ENCODE assay signal across 20 mouse cellular contexts in genomic region chr7:117259151-117259550, GRCm38 (mm10).
DNase-seq lines count a peak whose midpoint lies in the region; ATAC-seq and TF ChIP-seq lines count a peak whose summit lies in the region.
"Had no signal": no experiment of that assay in that cellular context is flagged by ENCODE, and none has a peak within 500 bp of the region (broad histone marks: within the 10 kb centered on the region; RNA-seq: fewer than 3 reads in every experiment).

No protein-coding gene starts in this region.

- no peak for TF ChIP-seq POLR2A in limb, embryonic 14.5 days (IDR thresholded peaks at IDR 0.05; ENCODE audit: borderline replicate concordance, extremely low read depth, insufficient read depth, insufficient read length)

- H3K4me1 ChIP-seq in midbrain, embryonic 14.5 days (ENCODE audit: control insufficient read depth, insufficient read depth, low read length): 0 out of 2 replicates have a peak, but pooled peaks cover 5% of the 10 kb centered on the region
- peaks cover 9% of the 10 kb centered on the region; the same call in 1 of the 2 replicates for H3K4me1 ChIP-seq in midbrain, embryonic 13.5 days (replicated peaks)
- H3K4me1 ChIP-seq in embryonic facial prominence, embryonic 10.5 days: peaks cover 34% of the 10 kb centered on the region
- peaks cover 35% of the 10 kb centered on the region for H3K4me1 ChIP-seq in embryonic facial prominence, embryonic 13.5 days
- peaks cover 35% of the 10 kb centered on the region for H3K4me1 ChIP-seq in limb, embryonic 14.5 days (ENCODE audit: control insufficient read depth, insufficient read depth, low read length)
- no peaks in the 10 kb centered on the region for H3K4me1 ChIP-seq in intestine, embryonic 15.5 days (replicated peaks)
- H3K4me1 ChIP-seq: megakaryocyte, embryonic 14.5 days had no signal

- no peaks in the 10 kb centered on the region for H3K9me3 ChIP-seq in midbrain, embryonic 14.5 days (ENCODE audit: control insufficient read depth, low read length)
- no peaks in the 10 kb centered on the region for H3K9me3 ChIP-seq in midbrain, embryonic 13.5 days
- H3K9me3 ChIP-seq in embryonic facial prominence, embryonic 10.5 days: no peaks in the 10 kb centered on the region
- H3K9me3 ChIP-seq in embryonic facial prominence, embryonic 13.5 days: no peaks in the 10 kb centered on the region
- no peaks in the 10 kb centered on the region for H3K9me3 ChIP-seq in limb, embryonic 14.5 days (ENCODE audit: control insufficient read depth, low read length)
- H3K9me3 ChIP-seq in intestine, embryonic 15.5 days: no peaks in the 10 kb centered on the region
- H3K9me3 ChIP-seq: forebrain, embryonic 12.5 days; hindbrain, embryonic 12.5 days; kidney, embryonic 15.5 days had no signal

- no peak for ATAC-seq in midbrain, embryonic 14.5 days (ENCODE audit: low FRiP score, low TSS enrichment)
- ATAC-seq in midbrain, embryonic 13.5 days: no peak
- 0 out of 2 replicates have a peak, but pooled peaks have one; percentile 17 for ATAC-seq in embryonic facial prominence, embryonic 13.5 days (ENCODE audit: insufficient number of reproducible peaks, insufficient read depth, low FRiP score, low TSS enrichment, low read depth)
- ATAC-seq in limb, embryonic 14.5 days (ENCODE audit: low FRiP score, low read depth): no peak
- no peak for ATAC-seq in intestine, embryonic 15.5 days
- ATAC-seq: liver, postnatal 0 days had no signal

- no peak overlapping the region for H3K4me2 ChIP-seq in midbrain, embryonic 14.5 days (ENCODE audit: low read length)
- no peak overlapping the region for H3K4me2 ChIP-seq in midbrain, embryonic 13.5 days (replicated peaks)
- peak overlapping the region; percentile 41 for H3K4me2 ChIP-seq in embryonic facial prominence, embryonic 13.5 days
- peak overlapping the region; percentile 6; the same call in 1 of the 2 replicates for H3K4me2 ChIP-seq in limb, embryonic 14.5 days (replicated peaks; ENCODE audit: low read depth, low read length, severe bottlenecking)
- H3K4me2 ChIP-seq in intestine, embryonic 15.5 days (replicated peaks): no peak overlapping the region
- H3K4me2 ChIP-seq: forebrain, embryonic 12.5 days; hindbrain, embryonic 12.5 days; kidney, embryonic 15.5 days had no signal

- 51% methylated on average over 5 of the region's 5 CpGs for WGBS in midbrain, embryonic 14.5 days
- WGBS in midbrain, embryonic 13.5 days: 53% methylated on average over 5 of the region's 5 CpGs
- WGBS in embryonic facial prominence, embryonic 10.5 days: 44% methylated on average over 5 of the region's 5 CpGs
- 12% methylated on average over 5 of the region's 5 CpGs for WGBS in embryonic facial prominence, embryonic 13.5 days
- WGBS in limb, embryonic 14.5 days: 20% methylated on average over 5 of the region's 5 CpGs
- 47% methylated on average over 5 of the region's 5 CpGs for WGBS in intestine, embryonic 15.5 days

- H3K9ac ChIP-seq in midbrain, embryonic 14.5 days (replicated peaks; ENCODE audit: low read length): no peak overlapping the region
- H3K9ac ChIP-seq in midbrain, embryonic 13.5 days (replicated peaks): no peak overlapping the region
- no peak overlapping the region for H3K9ac ChIP-seq in embryonic facial prominence, embryonic 13.5 days
- no peak overlapping the region for H3K9ac ChIP-seq in limb, embryonic 14.5 days (ENCODE audit: low read depth, low read length, severe bottlenecking)
- H3K9ac ChIP-seq in intestine, embryonic 15.5 days: no peak overlapping the region
- H3K9ac ChIP-seq: forebrain, embryonic 12.5 days; hindbrain, embryonic 12.5 days; kidney, embryonic 15.5 days; liver, postnatal 0 days had no signal

- DNase-seq in midbrain, embryonic 14.5 days: peak; percentile 42
- DNase-seq in embryonic facial prominence, embryonic 10.5 days (ENCODE audit: low spot score): peak; percentile 18
- DNase-seq in limb, embryonic 14.5 days (ENCODE audit: low spot score): no peak
- no peak for DNase-seq in urinary bladder, postnatal 10 days (ENCODE audit: low spot score)
- DNase-seq: cerebellum, adult 11-12 months; cerebellum, postnatal 25 days; gastrocnemius, postnatal 10 days; heart, adult 2 months; heart, postnatal 10 days; liver, postnatal 0 days; lung, postnatal 14 days; thymus, adult 2 months had no signal

- H3K27me3 ChIP-seq in midbrain, embryonic 14.5 days (ENCODE audit: control insufficient read depth, insufficient read depth, low read length): no peaks in the 10 kb centered on the region
- no peaks in the 10 kb centered on the region for H3K27me3 ChIP-seq in midbrain, embryonic 13.5 days
- no peaks in the 10 kb centered on the region for H3K27me3 ChIP-seq in embryonic facial prominence, embryonic 10.5 days (replicated peaks; ENCODE audit: low read depth, poor library complexity, severe bottlenecking)
- H3K27me3 ChIP-seq in embryonic facial prominence, embryonic 13.5 days: peaks cover 30% of the 10 kb centered on the region
- no peaks in the 10 kb centered on the region for H3K27me3 ChIP-seq in limb, embryonic 14.5 days (ENCODE audit: control insufficient read depth, insufficient read depth, low read length)
- no peaks in the 10 kb centered on the region for H3K27me3 ChIP-seq in intestine, embryonic 15.5 days (replicated peaks)
- H3K27me3 ChIP-seq: forebrain, embryonic 12.5 days; hindbrain, embryonic 12.5 days; kidney, embryonic 15.5 days; megakaryocyte, embryonic 14.5 days had no signal

- no peak overlapping the region for H3K27ac ChIP-seq in midbrain, embryonic 14.5 days (replicated peaks; ENCODE audit: low read depth, low read length)
- no peak overlapping the region for H3K27ac ChIP-seq in midbrain, embryonic 13.5 days
- H3K27ac ChIP-seq in embryonic facial prominence, embryonic 10.5 days (replicated peaks): peak overlapping the region; percentile 48
- H3K27ac ChIP-seq in embryonic facial prominence, embryonic 13.5 days: peak overlapping the region; percentile 77
- H3K27ac ChIP-seq in limb, embryonic 14.5 days (replicated peaks; ENCODE audit: low read depth, low read length): peak overlapping the region; percentile 56
- H3K27ac ChIP-seq in intestine, embryonic 15.5 days: no peak overlapping the region
- H3K27ac ChIP-seq: forebrain, embryonic 12.5 days; heart, adult 2 months; hindbrain, embryonic 12.5 days; kidney, embryonic 15.5 days had no signal

- H3K4me3 ChIP-seq in midbrain, embryonic 14.5 days (replicated peaks; ENCODE audit: low read depth, low read length): no peak overlapping the region
- no peak overlapping the region for H3K4me3 ChIP-seq in midbrain, embryonic 13.5 days (replicated peaks)
- H3K4me3 ChIP-seq in embryonic facial prominence, embryonic 10.5 days: no peak overlapping the region
- H3K4me3 ChIP-seq in embryonic facial prominence, embryonic 13.5 days: no peak overlapping the region
- H3K4me3 ChIP-seq in limb, embryonic 14.5 days (replicated peaks; ENCODE audit: low read length): no peak overlapping the region
- H3K4me3 ChIP-seq in intestine, embryonic 15.5 days (replicated peaks): no peak overlapping the region
- H3K4me3 ChIP-seq: forebrain, embryonic 12.5 days; heart, adult 2 months; hindbrain, embryonic 12.5 days; kidney, embryonic 15.5 days; megakaryocyte, embryonic 14.5 days had no signal

- no peaks in the 10 kb centered on the region for H3K36me3 ChIP-seq in midbrain, embryonic 14.5 days (ENCODE audit: control insufficient read depth, insufficient read depth, low read length)
- H3K36me3 ChIP-seq in midbrain, embryonic 13.5 days: no peaks in the 10 kb centered on the region
- H3K36me3 ChIP-seq in embryonic facial prominence, embryonic 10.5 days (replicated peaks): no peaks in the 10 kb centered on the region
- H3K36me3 ChIP-seq in embryonic facial prominence, embryonic 13.5 days: no peaks in the 10 kb centered on the region
- H3K36me3 ChIP-seq in limb, embryonic 14.5 days (ENCODE audit: control insufficient read depth, insufficient read depth, low read length): no peaks in the 10 kb centered on the region
- H3K36me3 ChIP-seq in intestine, embryonic 15.5 days: no peaks in the 10 kb centered on the region
- H3K36me3 ChIP-seq: forebrain, embryonic 12.5 days; G1E; hindbrain, embryonic 12.5 days; kidney, embryonic 15.5 days had no signal

Comparison
In these comparisons a context has a peak if more than half of its experiments do, and no peak if none do; other contexts are left out.
1. DNase-seq: peak in midbrain, embryonic 14.5 days (single experiment) and embryonic facial prominence, embryonic 10.5 days (single experiment); none in limb, embryonic 14.5 days (single experiment) and urinary bladder, postnatal 10 days (single experiment).
2. H3K27ac ChIP-seq: peak in embryonic facial prominence, embryonic 10.5 days (single experiment), embryonic facial prominence, embryonic 13.5 days (single experiment) and limb, embryonic 14.5 days (single experiment); none in midbrain, embryonic 14.5 days (single experiment), midbrain, embryonic 13.5 days (single experiment) and intestine, embryonic 15.5 days (single experiment).
3. H3K4me2 ChIP-seq: peak in embryonic facial prominence, embryonic 13.5 days (single experiment) and limb, embryonic 14.5 days (single experiment); none in midbrain, embryonic 14.5 days (single experiment), midbrain, embryonic 13.5 days (single experiment) and intestine, embryonic 15.5 days (single experiment).